8 mouse cellular contexts compared by ENCODE assay signal in genomic region chr1:182341993-182342392, GRCm38 (mm10). TPM values are rescaled to one million over a fixed set of nuclear protein-coding genes. Genes with fewer than 3 reads are reported as not detected.
DNase-seq lines count a peak whose midpoint lies in the region; ATAC-seq and TF ChIP-seq lines count a peak whose summit lies in the region.

No protein-coding gene starts in this region.

- H3K4me2 ChIP-seq in forebrain, embryonic 16.5 days (ENCODE audit: low read length), result peak overlapping the region; percentile 66
- H3K4me2 ChIP-seq in liver, embryonic 14.5 days (ENCODE audit: low read depth), result peak overlapping the region; percentile 82

- no peaks in the 10 kb centered on the region for H3K27me3 ChIP-seq in cerebellum, adult 2 months (ENCODE audit: control insufficient read depth, insufficient read depth, low read length)
- no peaks in the 10 kb centered on the region for H3K27me3 ChIP-seq in E14TG2a.4 (ENCODE audit: insufficient read depth, low read length)
- H3K27me3 ChIP-seq in forebrain, embryonic 16.5 days (replicated peaks; ENCODE audit: control insufficient read depth, insufficient read depth, low read length), result no peaks in the 10 kb centered on the region
- no peaks in the 10 kb centered on the region for H3K27me3 ChIP-seq in liver, embryonic 14.5 days (ENCODE audit: control insufficient read depth, insufficient read depth, low read length)

- WGBS in cerebellum, adult 2 months, result 45% methylated on average over 6 of the region's 6 CpGs
- 35% methylated on average over 6 of the region's 6 CpGs for WGBS in forebrain, embryonic 16.5 days
- 35% methylated on average over 6 of the region's 6 CpGs for WGBS in liver, embryonic 14.5 days (ENCODE audit: insufficient replicate concordance)

- ATAC-seq in cerebellum, adult (ENCODE audit: insufficient number of reproducible peaks, low FRiP score, low TSS enrichment), result no peak
- no peak for ATAC-seq in forebrain, embryonic 16.5 days
- ATAC-seq in liver, embryonic 14.5 days (ENCODE audit: insufficient read depth), result no peak
- no peak for ATAC-seq in granulocyte monocyte progenitor cell, adult 5-6 weeks (replicated peaks; ENCODE audit: poor library complexity, severe bottlenecking)

- H3K9ac ChIP-seq in forebrain, embryonic 16.5 days (replicated peaks; ENCODE audit: low read depth, low read length), result peak overlapping the region; percentile 98
- peak overlapping the region; percentile 97 for H3K9ac ChIP-seq in liver, embryonic 14.5 days (replicated peaks)

- no peaks in the 10 kb centered on the region for H3K9me3 ChIP-seq in E14TG2a.4 (ENCODE audit: low read length)
- H3K9me3 ChIP-seq in forebrain, embryonic 16.5 days (ENCODE audit: control insufficient read depth, low read length), result no peaks in the 10 kb centered on the region
- no peaks in the 10 kb centered on the region for H3K9me3 ChIP-seq in liver, embryonic 14.5 days (ENCODE audit: control insufficient read depth, low read length)

- H3K36me3 ChIP-seq in E14TG2a.4 (ENCODE audit: insufficient read depth, low read length), result peaks cover 7% of the 10 kb centered on the region
- H3K36me3 ChIP-seq in forebrain, embryonic 16.5 days (ENCODE audit: control insufficient read depth, insufficient read depth), result no peaks in the 10 kb centered on the region
- no peaks in the 10 kb centered on the region; the same call in 1 of the 2 replicates for H3K36me3 ChIP-seq in liver, embryonic 14.5 days (replicated peaks; ENCODE audit: control insufficient read depth, insufficient read depth, low read depth)

- H3K4me1 ChIP-seq in cerebellum, adult 2 months (ENCODE audit: control insufficient read depth, insufficient read depth, low read length), result peaks cover 12% of the 10 kb centered on the region
- peaks cover 42% of the 10 kb centered on the region for H3K4me1 ChIP-seq in E14TG2a.4 (replicated peaks; ENCODE audit: low read depth, low read length)
- H3K4me1 ChIP-seq in forebrain, embryonic 16.5 days (replicated peaks; ENCODE audit: control insufficient read depth, insufficient read depth, low read length), result peaks cover 25% of the 10 kb centered on the region
- peaks cover 9 to 10% of the 10 kb centered on the region in 2 experiments for H3K4me1 ChIP-seq in liver, embryonic 14.5 days (replicated peaks; ENCODE audit: control insufficient read depth in 2 of 2, insufficient read depth in 2 of 2, low read length in 1 of 2)

- no peak for TF ChIP-seq EP300 in liver, embryonic 14.5 days (IDR thresholded peaks at IDR 0.05; ENCODE audit: low read depth)

- TF ChIP-seq POLR2A in cerebellum, adult 2 months (IDR thresholded peaks at IDR 0.05; ENCODE audit: borderline replicate concordance, insufficient read depth, low read length), result no peak

- no peak for TF ChIP-seq CTCF in cerebellum, adult 2 months (IDR thresholded peaks at IDR 0.05; ENCODE audit: borderline replicate concordance, insufficient read depth, low read depth, low read length)
- TF ChIP-seq CTCF in E14TG2a.4 (conservative IDR thresholded peaks at IDR 0.05; ENCODE audit: low read length), result no peak
- TF ChIP-seq CTCF in liver, embryonic 14.5 days (IDR thresholded peaks at IDR 0.05; ENCODE audit: low read depth), result no peak

- H3K27ac ChIP-seq in cerebellum, adult 2 months (ENCODE audit: insufficient read depth, low read length), result no peak overlapping the region
- peak overlapping the region; percentile 96 for H3K27ac ChIP-seq in forebrain, embryonic 16.5 days (ENCODE audit: low read length)
- no peak overlapping the region for H3K27ac ChIP-seq in liver, embryonic 14.5 days

- peak in 1 of 2 experiments; percentile 21 for DNase-seq in cerebellum, adult 2 months
- no peak for DNase-seq in liver, embryonic 14.5 days (ENCODE audit: low read depth in 3 of 3, low spot score in 3 of 3)
- no peak for DNase-seq in urinary bladder, postnatal 36 days (ENCODE audit: low spot score in 2 of 2)
- no peak for DNase-seq in embryo, embryonic 10 days (ENCODE audit: low spot score)

- H3K4me3 ChIP-seq in cerebellum, adult 2 months (replicated peaks; ENCODE audit: insufficient read depth, low read depth, low read length), result peak overlapping the region; percentile 90
- H3K4me3 ChIP-seq in E14TG2a.4 (replicated peaks; ENCODE audit: low read length), result peak overlapping the region; percentile 98
- peak overlapping the region; percentile 95 for H3K4me3 ChIP-seq in forebrain, embryonic 16.5 days (replicated peaks; ENCODE audit: low read length)
- H3K4me3 ChIP-seq in liver, embryonic 14.5 days (ENCODE audit: insufficient read depth in 1 of 2, low read depth in 2 of 2, low read length in 2 of 2), result peak overlapping the region; percentile 98 to 100; a peak in 3 of 4 replicates

RNA-seq across cellular contexts. Expression of gene Fbxo28, which starts 0.6 kb away (rescaled TPM):
- polyA plus RNA-seq in cerebellum, adult 2 months (2012; rRNA removed), result 28.3 and 31.0 TPM in 2 replicates
- polyA plus RNA-seq in forebrain, embryonic 16.5 days (2015; fragmentation: Nextera tagmentation; extraction: Ambion mirVana), result 30.3 and 36.3 TPM in 2 replicates
- 2.3 and 3.8 TPM in 2 replicates for polyA plus RNA-seq in liver, embryonic 14.5 days (2012; rRNA removed)
- 5.7 and 7.1 TPM in 2 replicates for polyA plus RNA-seq in liver, embryonic 14.5 days (2014; fragmentation: Nextera tagmentation; extraction: Ambion mirVana)
- 12.2 and 14.3 TPM in 2 replicates for total RNA-seq in granulocyte monocyte progenitor cell, adult 5-6 weeks (2014; fragmentation: Nextera tagmentation)
- total RNA-seq in granulocyte monocyte progenitor cell, adult 5-6 weeks (2017), result 12.1 and 22.2 TPM in 2 replicates

RNA-seq across cellular contexts. Expression of gene Degs1, which starts 59.4 kb away (rescaled TPM):
- 109 and 115 TPM in 2 replicates for polyA plus RNA-seq in cerebellum, adult 2 months (2012; rRNA removed)
- polyA plus RNA-seq in forebrain, embryonic 16.5 days (2015; fragmentation: Nextera tagmentation; extraction: Ambion mirVana), result 62.7 and 72.0 TPM in 2 replicates
- 29.4 and 33.9 TPM in 2 replicates for polyA plus RNA-seq in liver, embryonic 14.5 days (2012; rRNA removed)
- polyA plus RNA-seq in liver, embryonic 14.5 days (2014; fragmentation: Nextera tagmentation; extraction: Ambion mirVana), result 72.8 and 75.3 TPM in 2 replicates
- 47.8 and 48.3 TPM in 2 replicates for total RNA-seq in granulocyte monocyte progenitor cell, adult 5-6 weeks (2014; fragmentation: Nextera tagmentation)
- total RNA-seq in granulocyte monocyte progenitor cell, adult 5-6 weeks (2017), result 41.5 and 45.5 TPM in 2 replicates
